Mouse (Mus musculus) intestine, postnatal 0 days (tissue): Measurements from ENCODE around the gene Rasl10b. TPM values are rescaled to one million over a fixed set of nuclear protein-coding genes. Genes with fewer than 3 reads are reported as not detected.

Experiments
- ATAC-seq: fragments of 200-750 bp; cut with Nextera tagmentation; 2 replicates; pipeline ENCODE4 v1.8.0; 2017; ENCODE audit warnings: mild to moderate bottlenecking, moderate TSS enrichment, moderate library complexity
- H3K27ac ChIP-seq: fragments of 300-500 bp; sonication (generic); 2 replicates; pipeline ENCODE4 v1.5.1; 2014; ENCODE audit warnings: mild to moderate bottlenecking, low read depth, low read length, moderate library complexity
- H3K27me3 ChIP-seq: fragments of 300-500 bp; sonication (generic); replicated peaks from 2 replicates; pipeline ENCODE4 v1.6.1; 2014; ENCODE audit warnings: low read length, mixed read lengths; ENCODE audit not compliant: control insufficient read depth, insufficient read depth
- H3K36me3 ChIP-seq: fragments of 300-500 bp; sonication (generic); 2 replicates; pipeline ENCODE4 v1.6.1; 2014; ENCODE audit warnings: mild to moderate bottlenecking, moderate library complexity; ENCODE audit not compliant: control insufficient read depth, insufficient read depth
- H3K4me1 ChIP-seq: fragments of 300-500 bp; sonication (generic); replicated peaks from 2 replicates; pipeline ENCODE4 v1.6.1; 2014; ENCODE audit warnings: antibody characterized with exemption, low read length, mixed read lengths; ENCODE audit not compliant: control insufficient read depth, insufficient read depth
- H3K4me2 ChIP-seq: fragments of 300-500 bp; sonication (generic); replicated peaks from 2 replicates; pipeline ENCODE4 v1.6.1; 2014; ENCODE audit warnings: low read depth, mild to moderate bottlenecking, moderate library complexity
- H3K4me3 ChIP-seq: fragments of 300-500 bp; sonication (generic); 2 replicates; pipeline ENCODE4 v1.5.1; 2014; ENCODE audit warnings: low read depth, low read length
- H3K9ac ChIP-seq: fragments of 300-500 bp; sonication (generic); 2 replicates; pipeline ENCODE4 v1.6.1; 2014; ENCODE audit warnings: mild to moderate bottlenecking, low read depth, low read length
- H3K9me3 ChIP-seq: fragments of 300-500 bp; sonication (generic); 2 replicates; pipeline ENCODE4 v1.6.1; 2016; ENCODE audit warnings: mixed run types; ENCODE audit not compliant: control insufficient read depth
- CTCF ChIP-seq: sonication (generic); IDR thresholded peaks from 2 replicates; pipeline ENCODE4 v1.5.1; 2016; ENCODE audit warnings: low read depth, mild to moderate bottlenecking, control low read depth, antibody characterized with exemption, moderate library complexity
- WGBS: fragments of 180-500 bp; shearing (Covaris S2); extraction: QIAGEN DNeasy Blood & Tissue Kit; methylation state at CpG from one replicate; pipeline ENCODE4 v1.1.7; 2014; 5-methylcytosine and 5-hydroxymethylcytosine counted together
- polyA plus RNA-seq: library from polyadenylated mRNA; unstranded; fragments of >200 nt; fragmentation: Nextera tagmentation; extraction: Ambion mirVana; gene quantifications from 2 replicates; pipeline ENCODE4 v1.2.1, GENCODE M21; 2015

Gene Rasl10b
- polyA plus RNA-seq, 1 experiment from 2014 or later: 0.94 TPM

GRCm38 (mm10) chr11:83454548-83454947 lies 45.6 kb downstream of the Rasl10b start:
- no peak overlapping the region for H3K27ac ChIP-seq
- H3K4me2 ChIP-seq: peak overlapping the region; percentile 25
- H3K36me3 ChIP-seq: no peaks in the 10 kb centered on the region
- H3K4me3 ChIP-seq: no peak overlapping the region
- 0% methylated on average over 4 of the region's 4 CpGs for WGBS
- H3K9ac ChIP-seq: no peak overlapping the region
- no peaks in the 10 kb centered on the region for H3K9me3 ChIP-seq
- peaks cover 12% of the 10 kb centered on the region; the same call in 1 of the 2 replicates for H3K4me1 ChIP-seq
- no peak for TF ChIP-seq CTCF
- no peaks in the 10 kb centered on the region for H3K27me3 ChIP-seq
- ATAC-seq: peak; percentile 56; the same call in 1 of the 2 replicates

- no peaks in the 10 kb centered on the region for H3K27me3 ChIP-seq
- no peak overlapping the region for H3K4me2 ChIP-seq
- peaks cover 12% of the 10 kb centered on the region; the same call in 1 of the 2 replicates for H3K4me1 ChIP-seq
- 49% methylated on average over 3 of the region's 3 CpGs for WGBS
- H3K4me3 ChIP-seq: no peak overlapping the region
- no peak overlapping the region for H3K9ac ChIP-seq
- H3K9me3 ChIP-seq: no peaks in the 10 kb centered on the region
- no peak overlapping the region for H3K27ac ChIP-seq
- no peak for ATAC-seq
- no peaks in the 10 kb centered on the region for H3K36me3 ChIP-seq
- no peak for TF ChIP-seq CTCF
Measured at GRCm38 (mm10) chr11:83455608-83456007, 46.7 kb downstream of the Rasl10b start.

GRCm38 (mm10) chr11:83457257-83457656 lies 48.3 kb downstream of the Rasl10b start:
- no peak overlapping the region for H3K9ac ChIP-seq
- WGBS: 43% methylated on average over 7 of the region's 7 CpGs

GRCm38 (mm10) chr11:83457912-83458601 lies 49.1 kb downstream of the Rasl10b start:
- Histone ChIP-seq H3K36me3 (no peaks in the 10 kb centered on the region), H3K27ac (no peak overlapping the region), H3K4me2 (no peak overlapping the region), H3K9me3 (no peaks in the 10 kb centered on the region), H3K9ac (no peak overlapping the region), H3K4me1 (peaks cover 15% of the 10 kb centered on the region; the same call in 1 of the 2 replicates), H3K27me3 (no peaks in the 10 kb centered on the region), H3K4me3 (no peak overlapping the region)
- 38% methylated on average over 9 of the region's 9 CpGs for WGBS
- no peak for ATAC-seq
- no peak for TF ChIP-seq CTCF

More at GRCm38 (mm10) chr11:83457257-83457656, 48.3 kb downstream of the Rasl10b start:
- Histone ChIP-seq H3K27me3 (no peaks in the 10 kb centered on the region), H3K9me3 (no peaks in the 10 kb centered on the region), H3K36me3 (no peaks in the 10 kb centered on the region), H3K4me1 (peaks cover 12% of the 10 kb centered on the region; the same call in 1 of the 2 replicates), H3K4me3 (no peak overlapping the region), H3K27ac (no peak overlapping the region), H3K4me2 (no peak overlapping the region)
- no peak for TF ChIP-seq CTCF
- no peak for ATAC-seq

GRCm38 (mm10) chr11:83461462-83462027 lies 52.6 kb downstream of the Rasl10b start:
- H3K9me3 ChIP-seq: no peaks in the 10 kb centered on the region
- no peaks in the 10 kb centered on the region for H3K27me3 ChIP-seq
- WGBS: 81% methylated on average over 10 of the region's 10 CpGs
- no peak overlapping the region for H3K9ac ChIP-seq
- TF ChIP-seq CTCF: no peak
- ATAC-seq: no peak
- H3K4me1 ChIP-seq: peaks cover 10% of the 10 kb centered on the region; the same call in 1 of the 2 replicates
- no peaks in the 10 kb centered on the region for H3K36me3 ChIP-seq
- peak overlapping the region; percentile 99; the same call in 1 of the 2 replicates for H3K4me2 ChIP-seq
- H3K4me3 ChIP-seq: no peak overlapping the region
- no peak overlapping the region for H3K27ac ChIP-seq

- Histone ChIP-seq H3K27ac (no peak within 1 kb of the TSS), H3K4me2 (peak within 1 kb of the TSS; percentile 99), H3K4me1 (peaks cover 10% of the 10 kb centered on the region; the same call in 1 of the 2 replicates), H3K9ac (peak within 1 kb of the TSS; percentile 66), H3K9me3 (no peaks in the 10 kb centered on the region), H3K27me3 (no peaks in the 10 kb centered on the region), H3K4me3 (peak within 1 kb of the TSS; percentile 66), H3K36me3 (no peaks in the 10 kb centered on the region)
- WGBS: 1% methylated on average over 35 of the region's 42 CpGs
- peak; percentile 37 for ATAC-seq
- no peak for TF ChIP-seq CTCF
Measured at GRCm38 (mm10) chr11:83462711-83463244, 53.8 kb downstream of the Rasl10b start, which contains the start of gene Mmp28. Gene Mmp28 (minus strand): TSS chr11:83463071.
